Mouse (Mus musculus): ENCODE results near the gene Izumo4. TPM values are rescaled to one million over a fixed set of nuclear protein-coding genes. Genes with fewer than 3 reads are reported as not detected.

Izumo4 gene
- 12.1 and 16.9 TPM in 2 replicates for polyA plus RNA-seq (2015; fragmentation: Nextera tagmentation; extraction: Ambion mirVana)

GRCm38 (mm10) chr10:80701721-80702535 is at the start of gene Izumo4, which contains the start of gene Mob3a:
Izumo4 (plus strand) TSS chr10:80702184.
Mob3a (minus strand) TSS chr10:80701977.

GRCm38 (mm10) chr10:80656863-80657623 is 44.9 kb upstream of the Izumo4 start, which contains the start of gene Btbd2:
Btbd2 (minus strand) TSS chr10:80657071.

GRCm38 (mm10) chr10:80677942-80678436 is 24.0 kb upstream of the Izumo4 start, which contains the start of gene Mknk2:
Mknk2 (minus strand) TSS chr10:80678112.

GRCm38 (mm10) chr10:80742180-80742978 is 40.4 kb downstream of the Izumo4 start, which contains the start of gene Ap3d1:
Ap3d1 (minus strand) TSS chr10:80742264.

GRCm38 (mm10) chr10:80754594-80755290 is 52.8 kb downstream of the Izumo4 start, which contains the start of gene Dot1l:
Dot1l (plus strand) TSS chr10:80755206.

Other genes with a start within 250 kb of the Izumo4 start
- not detected in 2 replicates for gene Onecut3, start 207.3 kb upstream of the Izumo4 start, polyA plus RNA-seq (2015; fragmentation: Nextera tagmentation; extraction: Ambion mirVana)
- gene Atp8b3, start 163.1 kb upstream of the Izumo4 start, polyA plus RNA-seq (2015; fragmentation: Nextera tagmentation; extraction: Ambion mirVana): 0.12 and 0.22 TPM in 2 replicates
- gene Rexo1, start 140.6 kb upstream of the Izumo4 start, polyA plus RNA-seq (2015; fragmentation: Nextera tagmentation; extraction: Ambion mirVana): 13.4 and 14.4 TPM in 2 replicates
- 16.4 and 16.8 TPM in 2 replicates for gene Klf16, start 124.9 kb upstream of the Izumo4 start, polyA plus RNA-seq (2015; fragmentation: Nextera tagmentation; extraction: Ambion mirVana)
- gene Abhd17a, start 111.8 kb upstream of the Izumo4 start, polyA plus RNA-seq (2015; fragmentation: Nextera tagmentation; extraction: Ambion mirVana): 69.6 and 77.5 TPM in 2 replicates
- 39.0 and 42.3 TPM in 2 replicates for gene Scamp4, start 99.3 kb upstream of the Izumo4 start, polyA plus RNA-seq (2015; fragmentation: Nextera tagmentation; extraction: Ambion mirVana)
- gene Adat3, start 99.3 kb upstream of the Izumo4 start, polyA plus RNA-seq (2015; fragmentation: Nextera tagmentation; extraction: Ambion mirVana): 5.7 and 6.3 TPM in 2 replicates
- gene Gm49322, start 96.2 kb upstream of the Izumo4 start, polyA plus RNA-seq (2015; fragmentation: Nextera tagmentation; extraction: Ambion mirVana): 0.82 and 1.6 TPM in 2 replicates
- 67.7 and 75.0 TPM in 2 replicates for gene Csnk1g2, start 79.3 kb upstream of the Izumo4 start, polyA plus RNA-seq (2015; fragmentation: Nextera tagmentation; extraction: Ambion mirVana)
- gene Btbd2, start 45.1 kb upstream of the Izumo4 start, polyA plus RNA-seq (2015; fragmentation: Nextera tagmentation; extraction: Ambion mirVana): 16.3 and 18.7 TPM in 2 replicates
- gene Mknk2, start 24.1 kb upstream of the Izumo4 start, polyA plus RNA-seq (2015; fragmentation: Nextera tagmentation; extraction: Ambion mirVana): 108 and 112 TPM in 2 replicates
- 27.5 and 34.4 TPM in 2 replicates for gene Mob3a, start 207 bp upstream of the Izumo4 start, polyA plus RNA-seq (2015; fragmentation: Nextera tagmentation; extraction: Ambion mirVana)
- 24.1 and 30.9 TPM in 2 replicates for gene Ap3d1, start 40.1 kb downstream of the Izumo4 start, polyA plus RNA-seq (2015; fragmentation: Nextera tagmentation; extraction: Ambion mirVana)
- 10.4 and 11.4 TPM in 2 replicates for gene Dot1l, start 53.0 kb downstream of the Izumo4 start, polyA plus RNA-seq (2015; fragmentation: Nextera tagmentation; extraction: Ambion mirVana)
- gene Sf3a2, start 96.0 kb downstream of the Izumo4 start, polyA plus RNA-seq (2015; fragmentation: Nextera tagmentation; extraction: Ambion mirVana): 43.1 and 44.2 TPM in 2 replicates
- 91.0 and 101 TPM in 2 replicates for gene Plekhj1, start 96.4 kb downstream of the Izumo4 start, polyA plus RNA-seq (2015; fragmentation: Nextera tagmentation; extraction: Ambion mirVana)
- gene Amh, start 103.1 kb downstream of the Izumo4 start, polyA plus RNA-seq (2015; fragmentation: Nextera tagmentation; extraction: Ambion mirVana): 0.07 TPM in 1 of 2 replicates, not detected in the other
- 0.13 and 0.29 TPM in 2 replicates for gene Jsrp1, start 111.3 kb downstream of the Izumo4 start, polyA plus RNA-seq (2015; fragmentation: Nextera tagmentation; extraction: Ambion mirVana)
- 1,694 and 1,746 TPM in 2 replicates for gene Oaz1, start 124.5 kb downstream of the Izumo4 start, polyA plus RNA-seq (2015; fragmentation: Nextera tagmentation; extraction: Ambion mirVana)
- gene Lingo3, start 141.9 kb downstream of the Izumo4 start, polyA plus RNA-seq (2015; fragmentation: Nextera tagmentation; extraction: Ambion mirVana): 0.24 TPM in 1 of 2 replicates, not detected in the other
- 245 and 270 TPM in 2 replicates for gene Lsm7, start 153.0 kb downstream of the Izumo4 start, polyA plus RNA-seq (2015; fragmentation: Nextera tagmentation; extraction: Ambion mirVana)
- gene Sppl2b, start 153.1 kb downstream of the Izumo4 start, polyA plus RNA-seq (2015; fragmentation: Nextera tagmentation; extraction: Ambion mirVana): 70.4 and 75.6 TPM in 2 replicates
- 0.08 TPM in 1 of 2 replicates, not detected in the other for gene Tmprss9, start 169.7 kb downstream of the Izumo4 start, polyA plus RNA-seq (2015; fragmentation: Nextera tagmentation; extraction: Ambion mirVana)
- 233 and 235 TPM in 2 replicates for gene Timm13, start 198.8 kb downstream of the Izumo4 start, polyA plus RNA-seq (2015; fragmentation: Nextera tagmentation; extraction: Ambion mirVana)
- gene Lmnb2, start 216.1 kb downstream of the Izumo4 start, polyA plus RNA-seq (2015; fragmentation: Nextera tagmentation; extraction: Ambion mirVana): 10.5 and 12.7 TPM in 2 replicates
- 10.3 and 11.5 TPM in 2 replicates for gene Gadd45b, start 227.9 kb downstream of the Izumo4 start, polyA plus RNA-seq (2015; fragmentation: Nextera tagmentation; extraction: Ambion mirVana)